Mouse (Mus musculus) megakaryocyte, embryonic 14.5 days (primary cell): ENCODE measurements around the gene Cntn1.

Source experiments
- FLI1 ChIP-seq: IDR thresholded peaks from 2 replicates; pipeline ENCODE4 v1.6.1; 2012; ENCODE audit warnings: low read length, inconsistent platforms, mixed read lengths
- GATA1 ChIP-seq: IDR thresholded peaks from 3 replicates; pipeline ENCODE4 v1.6.1; 2012; ENCODE audit warnings: mixed read lengths, low read length, inconsistent platforms, borderline replicate concordance

DNA sequence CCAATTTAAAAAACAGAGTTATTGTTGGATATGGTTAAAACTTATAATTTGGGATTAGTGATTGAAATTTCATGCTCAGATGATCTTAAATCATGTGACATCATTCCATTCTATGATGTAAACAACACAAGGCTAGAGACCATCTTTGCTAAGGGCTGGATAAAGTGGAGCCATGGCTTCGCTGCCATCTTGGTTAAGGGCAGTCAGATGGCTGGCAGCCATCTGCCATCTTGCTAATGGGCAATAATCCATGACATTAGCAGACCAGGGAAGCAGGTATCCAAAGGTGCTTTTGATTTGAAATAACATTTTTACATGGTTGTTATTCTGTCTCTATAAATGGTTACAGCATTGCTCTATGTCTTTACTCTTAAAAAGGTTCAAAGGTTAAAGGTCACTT is 16.9 kb upstream of the Cntn1 start:
- TF ChIP-seq GATA1 = no peak
- no peak for TF ChIP-seq FLI1
